Mouse (Mus musculus) mature B cell (primary cell): Measurements from ENCODE around the gene Eif4g1.

Source experiments
- in situ Hi-C: fragments of 300-500 bp; cut with MboI; formaldehyde crosslinking; loops from 2 replicates; pipeline ENCODE4 v1.14.3; 2019

Gene Eif4g1

DNA sequence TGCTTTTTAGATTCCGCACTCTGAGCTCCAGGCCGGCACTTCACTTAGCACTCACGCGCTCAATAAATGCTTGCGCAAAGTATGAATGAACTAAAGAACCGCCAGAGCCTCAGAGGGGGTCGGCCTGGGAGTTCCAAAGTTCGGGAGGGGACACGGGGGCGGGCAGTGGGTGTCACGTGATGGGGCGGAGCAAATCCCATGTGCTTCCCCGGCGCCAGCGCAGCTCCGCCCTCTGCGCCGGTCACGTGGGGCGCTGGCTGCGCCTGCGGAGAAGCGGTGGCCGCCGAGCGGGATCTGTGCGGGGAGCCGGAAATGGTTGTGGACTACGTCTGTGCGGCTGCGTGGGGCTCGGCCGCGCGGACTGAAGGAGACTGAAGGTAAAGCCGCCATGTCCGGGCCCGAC is 4.4 kb downstream of the Eif4g1 start:
- in situ Hi-C loops: no loop called here

DNA sequence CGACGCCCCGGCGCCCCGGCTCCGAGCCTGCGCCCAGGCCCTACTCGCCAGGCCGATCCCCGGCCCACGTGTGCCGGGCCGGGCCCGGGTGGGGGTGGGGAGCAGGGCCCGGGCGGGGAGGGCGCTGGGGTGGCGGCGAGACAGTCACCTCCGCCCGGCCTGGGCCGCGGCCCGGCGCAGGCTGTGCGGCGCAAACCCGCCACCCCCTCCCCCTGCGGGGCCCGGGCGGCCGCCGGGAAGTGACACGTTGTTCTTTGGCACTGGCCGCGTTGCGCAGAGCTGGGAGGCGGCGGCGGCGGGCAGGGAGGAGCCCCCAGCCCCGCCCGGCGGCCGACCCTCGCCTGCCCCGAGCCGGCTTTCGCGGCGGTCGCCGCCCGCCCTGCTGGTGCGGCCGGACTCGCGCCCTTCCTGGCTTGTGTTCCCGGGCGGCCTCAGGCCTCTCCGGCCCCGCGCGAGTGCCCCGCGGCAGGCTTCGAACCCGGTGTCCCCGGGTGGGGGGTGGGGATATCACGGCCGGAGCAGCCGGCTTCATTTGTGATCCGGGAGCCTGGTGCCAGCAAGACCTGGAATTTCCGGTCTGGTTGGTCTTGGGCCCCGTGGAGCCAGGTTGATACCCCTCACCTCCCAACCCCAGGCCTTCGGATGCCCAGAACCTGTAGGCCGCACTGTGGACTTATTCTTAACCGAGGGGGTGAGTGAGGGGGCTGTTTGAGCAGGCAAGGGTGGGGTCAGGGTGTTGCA is 5.0 kb downstream of the Eif4g1 start:
- in situ Hi-C loops: no loop called here

DNA sequence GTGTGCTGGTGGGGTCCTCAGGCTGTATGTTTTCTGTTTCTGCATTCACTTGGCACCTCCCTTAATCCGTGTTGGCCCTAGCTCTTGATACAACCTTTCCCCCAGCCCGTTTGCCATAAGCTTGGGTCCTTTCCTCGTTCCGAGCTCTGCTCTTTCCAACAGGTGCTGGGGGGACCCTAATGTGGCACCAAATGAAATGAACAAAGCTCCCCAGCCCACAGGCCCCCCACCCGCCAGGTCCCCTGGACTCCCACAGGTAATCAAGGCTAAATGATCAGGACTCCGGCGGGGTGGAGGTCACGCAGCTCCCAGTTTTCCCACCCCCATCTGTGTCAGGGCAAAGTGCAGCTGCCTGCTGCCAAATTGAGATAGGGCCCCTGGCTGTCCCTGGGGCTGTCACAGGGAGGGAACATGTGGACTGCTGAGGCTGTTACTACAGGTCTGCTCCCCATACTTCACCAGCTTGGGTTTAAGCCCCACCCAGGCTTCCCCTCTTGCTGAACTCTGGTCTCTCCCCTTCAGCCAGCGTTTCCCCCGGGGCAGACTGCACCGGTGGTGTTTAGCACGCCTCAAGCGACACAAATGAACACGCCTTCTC is 5.7 kb downstream of the Eif4g1 start:
- in situ Hi-C loops: no loop called here

DNA sequence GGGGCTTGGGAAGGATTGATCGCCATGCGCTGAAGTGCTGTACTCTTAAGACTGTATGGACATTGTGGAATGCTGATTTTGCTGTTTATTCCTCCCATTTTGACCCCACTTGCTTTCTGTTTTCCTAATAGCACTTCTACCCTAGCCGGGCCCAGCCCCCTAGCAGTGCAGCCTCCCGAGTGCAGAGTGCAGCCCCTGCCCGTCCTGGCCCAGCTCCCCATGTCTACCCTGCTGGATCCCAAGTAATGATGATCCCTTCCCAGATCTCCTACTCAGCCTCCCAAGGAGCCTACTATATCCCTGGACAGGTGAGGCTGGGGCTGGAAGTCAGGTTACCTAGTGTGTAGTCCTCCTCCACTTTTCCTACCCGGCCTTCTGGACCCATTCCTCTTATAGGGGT is 7.1 kb downstream of the Eif4g1 start:
- in situ Hi-C loops: no loop called here

DNA sequence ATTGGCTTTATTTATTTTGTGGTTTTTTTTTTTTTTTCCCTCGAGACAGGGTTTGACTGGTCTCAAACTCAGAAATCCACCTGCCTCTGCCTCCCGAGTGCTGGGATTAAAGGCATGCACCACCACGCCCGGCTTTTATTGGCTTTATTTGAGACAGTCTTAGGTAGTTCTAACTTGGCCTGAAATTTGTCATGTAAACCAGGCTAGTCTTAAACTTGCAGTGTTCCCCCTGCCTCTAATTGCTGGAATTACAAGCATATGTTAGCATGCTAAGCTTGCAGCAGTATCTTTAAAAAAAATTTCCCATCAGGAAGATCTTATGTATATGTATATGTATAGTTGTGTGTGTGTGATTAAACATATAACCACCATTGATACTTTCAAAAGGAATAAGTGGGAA is 8.6 kb downstream of the Eif4g1 start:
- in situ Hi-C loops: no loop called here

DNA sequence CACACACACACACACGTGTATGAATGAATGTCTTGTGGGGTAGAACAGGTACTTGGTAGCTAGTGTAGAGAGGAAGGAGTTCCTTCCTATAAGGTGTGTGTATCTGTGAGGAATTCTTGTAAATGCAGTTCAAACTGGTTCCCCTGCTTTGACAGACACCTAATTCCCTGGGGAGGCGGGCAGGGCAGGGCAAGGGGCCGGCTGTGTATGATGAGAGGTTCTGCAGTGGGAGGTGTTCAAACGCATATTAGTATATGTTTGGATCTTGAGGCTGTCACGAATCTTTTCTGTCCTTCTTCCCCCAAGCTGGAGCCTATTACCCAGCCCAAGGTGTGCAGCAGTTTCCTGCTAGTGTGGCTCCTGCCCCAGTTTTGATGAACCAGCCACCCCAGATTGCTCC is 9.3 kb downstream of the Eif4g1 start:
- in situ Hi-C loops: no loop called here

DNA sequence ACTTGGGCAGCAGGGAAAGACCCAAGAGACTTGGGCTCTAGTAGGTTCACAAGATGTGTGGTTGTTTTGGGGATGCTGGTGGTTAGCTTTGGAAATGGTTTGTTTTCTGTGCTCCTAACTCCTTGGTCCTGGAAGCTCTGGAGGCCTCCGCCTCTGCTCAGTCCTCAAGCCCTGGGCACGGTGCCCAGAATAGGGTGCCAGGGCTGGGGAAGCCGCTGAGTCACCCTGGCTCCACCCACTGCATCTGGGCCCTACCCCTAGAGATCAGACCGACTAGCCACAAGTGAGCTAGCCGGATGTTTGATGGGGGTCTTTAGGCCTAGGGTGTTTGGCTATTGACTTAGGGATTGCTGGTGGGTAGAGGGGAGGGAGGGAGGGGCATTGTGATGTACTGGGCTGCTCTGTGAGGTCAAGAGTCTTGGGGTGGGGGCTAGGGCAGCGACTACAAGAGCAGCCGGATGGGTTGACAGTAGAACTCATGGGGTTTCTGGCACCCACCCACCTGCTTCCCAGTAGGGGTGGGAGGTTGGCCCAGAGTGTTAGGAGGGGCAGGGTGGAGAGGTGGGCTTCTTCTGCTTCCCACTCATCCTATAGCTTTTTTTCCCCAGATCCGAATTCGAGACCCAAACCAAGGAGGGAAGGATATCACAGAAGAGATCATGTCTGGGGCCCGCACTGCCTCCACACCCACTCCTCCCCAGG is 10.0 kb downstream of the Eif4g1 start:
- in situ Hi-C loops: no loop called here

DNA sequence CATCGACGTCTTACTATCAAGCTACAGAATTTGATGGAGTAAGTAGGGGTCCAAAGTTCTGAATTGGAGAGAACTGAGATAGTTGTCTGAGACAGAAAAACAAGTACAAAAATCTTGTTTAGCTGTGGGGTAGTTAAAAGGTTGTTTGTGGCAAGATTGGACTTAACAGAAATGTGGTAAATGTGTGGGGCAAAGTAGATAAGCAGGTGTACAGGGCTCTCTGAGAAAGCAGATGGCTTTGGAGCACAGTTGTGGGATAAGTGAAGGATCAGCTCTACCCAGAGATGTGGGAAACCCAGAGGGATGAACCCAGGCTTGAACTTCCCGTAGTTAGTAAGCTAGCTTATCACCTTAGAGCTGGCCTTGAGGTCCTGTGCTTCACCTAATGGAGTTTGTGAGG is 22.7 kb downstream of the Eif4g1 start:
- in situ Hi-C loops: no loop called here

DNA sequence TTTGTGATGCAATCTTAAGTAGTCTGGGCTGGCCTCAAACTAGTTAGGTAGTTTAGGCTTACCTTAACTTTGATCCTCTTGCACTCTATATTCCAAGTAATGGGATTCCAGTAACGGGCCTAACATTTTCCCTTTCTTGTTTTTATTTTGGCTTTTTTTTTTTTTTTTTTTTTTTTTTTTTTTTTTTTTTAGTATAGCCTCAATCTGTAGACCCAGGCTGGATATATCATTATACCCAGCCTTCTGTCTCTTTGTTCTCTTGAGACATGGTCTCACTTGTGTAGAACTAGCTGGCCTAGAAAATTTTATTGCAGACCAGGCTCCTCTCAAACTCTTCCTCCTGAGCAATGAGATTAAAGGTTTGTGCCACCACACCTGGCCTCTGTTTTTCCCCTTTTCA is 23.5 kb downstream of the Eif4g1 start:
- in situ Hi-C loops: no loop called here

DNA sequence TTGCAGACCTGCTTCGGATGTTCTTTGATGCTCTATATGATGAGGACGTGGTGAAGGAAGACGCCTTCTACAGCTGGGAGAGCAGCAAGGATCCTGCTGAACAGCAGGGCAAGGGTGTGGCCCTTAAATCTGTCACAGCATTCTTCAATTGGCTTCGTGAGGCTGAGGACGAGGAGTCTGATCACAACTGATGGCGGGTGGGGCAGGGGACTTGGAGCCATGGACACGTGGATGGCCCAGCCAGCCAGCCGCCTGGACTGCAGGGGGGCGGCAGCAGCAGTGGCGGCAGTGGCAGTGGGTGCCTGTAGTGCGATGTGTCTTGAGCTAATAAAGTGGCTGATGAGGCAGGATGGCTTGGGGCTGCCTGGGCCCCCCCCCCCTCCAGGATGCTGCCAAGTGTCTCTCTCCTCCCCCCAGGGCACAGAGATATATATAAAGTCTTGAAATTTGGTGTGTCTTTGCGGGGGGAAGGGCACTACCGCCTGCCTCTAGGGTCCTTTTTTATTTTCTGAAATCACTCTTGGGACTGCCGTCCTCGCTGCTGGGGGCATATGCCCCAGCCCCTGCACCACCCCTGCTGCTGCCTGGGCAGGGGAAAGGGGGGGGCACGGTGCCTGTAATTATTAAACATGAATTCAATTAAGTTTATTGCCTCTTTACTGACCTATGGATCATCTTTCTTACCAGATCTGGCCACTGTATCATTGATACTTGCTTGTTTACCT is 24.3 kb downstream of the Eif4g1 start:
- in situ Hi-C loops: no loop called here

DNA sequence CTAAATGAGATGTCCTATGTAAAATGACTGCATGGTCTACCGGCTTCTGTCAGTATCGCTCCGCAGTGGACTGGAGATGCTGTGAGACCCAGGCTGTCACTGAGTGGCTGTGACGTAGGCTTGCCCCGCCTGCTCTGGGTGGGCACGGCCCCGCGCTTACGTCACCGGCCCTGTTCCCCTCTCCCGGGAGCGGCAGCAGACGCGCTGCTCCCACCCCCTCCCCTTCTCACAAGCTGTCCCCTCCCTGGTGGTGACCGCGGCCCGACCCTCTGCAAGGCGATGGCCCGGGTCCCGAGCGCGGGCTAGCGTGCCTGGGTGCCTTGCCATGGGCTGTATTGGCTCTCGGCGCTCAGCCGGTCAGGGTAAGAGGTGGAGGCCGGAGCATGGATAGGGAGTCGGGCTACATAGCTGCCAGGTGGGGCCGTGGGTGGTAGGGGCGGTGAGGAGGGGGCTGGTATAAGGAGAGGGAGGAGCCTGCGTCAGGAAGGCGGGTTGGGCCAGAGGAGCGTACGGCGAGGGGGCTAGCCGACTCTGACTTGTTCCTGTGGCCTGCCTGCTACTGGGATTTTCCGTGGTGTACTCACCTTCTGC is 25.1 kb downstream of the Eif4g1 start, which contains the start of gene Fam131a:
Gene Fam131a (plus strand): TSS at position 131 of the 591 bp plus-strand sequence.
- in situ Hi-C loops: no loop called here

DNA sequence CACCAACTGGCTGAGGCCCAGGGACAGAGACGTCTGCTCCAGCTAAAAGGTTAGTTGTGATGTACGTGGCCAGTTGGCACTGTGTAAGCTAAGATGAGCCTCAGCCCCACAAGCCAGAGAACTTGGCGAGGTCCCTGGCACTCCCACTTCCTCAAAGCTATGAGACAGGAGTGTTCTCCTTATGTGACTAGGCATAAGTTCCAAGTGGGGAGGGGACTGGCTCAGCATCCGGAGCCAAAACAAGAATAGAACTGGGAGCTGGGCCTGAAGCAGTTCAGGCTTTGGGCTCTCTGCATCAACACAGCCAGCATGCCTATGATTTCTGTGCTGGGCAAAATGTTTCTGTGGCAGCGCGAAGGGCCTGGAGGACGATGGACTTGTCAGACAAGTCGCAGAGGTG is 26.7 kb downstream of the Eif4g1 start:
- in situ Hi-C loops: no loop called here

DNA sequence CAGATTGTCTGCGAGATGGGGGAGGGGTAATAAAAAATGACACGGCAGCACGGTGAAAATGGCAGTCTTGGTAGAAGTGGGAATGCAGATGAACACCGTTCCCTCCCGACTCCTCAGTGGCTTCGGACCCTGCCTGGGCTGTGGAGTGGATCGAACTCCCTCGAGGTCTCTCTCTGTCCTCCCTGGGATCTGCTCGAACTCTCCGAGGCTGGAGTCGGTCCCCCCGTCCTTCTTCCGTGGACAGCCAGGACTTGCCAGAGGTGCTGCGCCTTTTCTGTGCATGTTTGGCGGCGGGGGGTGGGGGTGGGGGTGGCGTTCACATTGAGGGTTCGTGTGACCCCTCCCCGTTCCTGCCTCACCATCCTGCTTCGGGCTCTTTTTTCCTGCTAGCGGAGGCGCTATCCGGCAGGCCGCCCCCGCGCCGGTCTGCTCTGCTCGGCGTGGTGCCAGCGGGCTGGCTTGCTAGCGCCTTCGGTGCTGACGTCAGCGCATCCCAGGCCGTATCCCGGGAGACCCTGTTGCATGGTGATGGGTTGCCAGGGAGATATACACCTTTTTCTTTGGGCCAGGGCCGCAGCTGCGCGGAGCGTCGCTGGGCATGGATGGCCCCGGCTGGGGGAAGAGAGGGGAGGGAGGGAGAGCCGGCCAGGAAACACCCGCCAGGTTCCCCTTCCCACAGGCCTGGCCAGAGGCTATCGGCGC is 27.7 kb downstream of the Eif4g1 start:
- in situ Hi-C loops: no loop called here

DNA sequence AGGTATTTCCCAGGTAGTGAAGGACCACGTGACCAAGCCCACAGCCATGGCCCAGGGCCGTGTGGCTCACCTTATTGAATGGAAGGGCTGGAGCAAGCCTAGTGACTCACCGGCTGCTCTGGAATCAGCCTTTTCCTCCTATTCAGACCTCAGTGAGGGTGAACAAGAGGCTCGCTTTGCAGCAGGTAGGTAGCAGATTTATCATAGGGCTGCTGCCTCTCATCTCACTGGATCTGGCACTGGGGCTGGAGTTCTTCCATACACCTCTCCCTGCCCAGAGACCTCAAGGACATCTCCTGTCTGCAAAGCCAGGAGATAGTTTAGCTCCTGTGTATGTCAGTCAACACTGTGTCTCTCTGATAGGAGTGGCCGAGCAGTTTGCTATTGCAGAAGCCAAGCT is 31.2 kb downstream of the Eif4g1 start:
- in situ Hi-C loops: no loop called here

DNA sequence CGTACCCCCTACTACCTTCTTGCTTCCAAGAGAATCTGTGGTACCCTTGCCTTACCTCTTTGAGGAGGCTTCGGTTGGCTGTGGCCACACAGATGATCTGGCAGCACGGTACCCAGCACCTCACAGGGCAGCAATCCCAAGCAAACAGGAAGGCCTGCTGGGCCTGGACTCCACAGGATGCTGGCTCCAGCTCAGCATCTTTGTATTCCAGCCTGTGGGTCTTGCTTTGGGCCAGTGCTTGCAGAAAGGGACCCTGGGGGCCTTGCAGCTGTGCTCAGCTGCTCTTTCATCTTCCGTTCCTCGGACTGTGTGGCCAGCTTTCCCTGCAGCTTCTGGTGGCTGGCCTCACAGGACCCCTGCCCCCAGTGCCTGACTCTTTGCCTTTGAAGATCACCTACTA is 31.9 kb downstream of the Eif4g1 start:
- in situ Hi-C loops: no loop called here

DNA sequence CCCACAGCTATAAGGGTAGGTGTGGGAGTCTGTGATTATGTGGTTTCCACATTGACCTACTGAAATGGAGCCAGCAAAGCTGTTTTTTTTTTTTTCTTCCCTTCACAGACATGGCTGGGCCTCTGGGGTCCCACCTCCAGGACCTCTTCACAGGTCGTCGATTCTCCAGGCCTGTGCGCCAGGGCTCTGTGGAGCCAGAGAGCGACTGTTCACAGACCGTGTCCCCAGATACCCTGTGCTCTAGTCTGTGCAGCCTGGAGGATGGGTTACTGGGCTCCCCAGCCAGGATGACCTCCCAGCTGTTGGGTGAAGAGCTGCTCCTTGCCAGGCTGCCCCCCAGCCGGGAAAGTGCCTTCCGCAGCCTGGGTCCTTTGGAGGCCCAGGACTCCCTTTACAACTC is 33.2 kb downstream of the Eif4g1 start:
- in situ Hi-C loops: no loop called here

DNA sequence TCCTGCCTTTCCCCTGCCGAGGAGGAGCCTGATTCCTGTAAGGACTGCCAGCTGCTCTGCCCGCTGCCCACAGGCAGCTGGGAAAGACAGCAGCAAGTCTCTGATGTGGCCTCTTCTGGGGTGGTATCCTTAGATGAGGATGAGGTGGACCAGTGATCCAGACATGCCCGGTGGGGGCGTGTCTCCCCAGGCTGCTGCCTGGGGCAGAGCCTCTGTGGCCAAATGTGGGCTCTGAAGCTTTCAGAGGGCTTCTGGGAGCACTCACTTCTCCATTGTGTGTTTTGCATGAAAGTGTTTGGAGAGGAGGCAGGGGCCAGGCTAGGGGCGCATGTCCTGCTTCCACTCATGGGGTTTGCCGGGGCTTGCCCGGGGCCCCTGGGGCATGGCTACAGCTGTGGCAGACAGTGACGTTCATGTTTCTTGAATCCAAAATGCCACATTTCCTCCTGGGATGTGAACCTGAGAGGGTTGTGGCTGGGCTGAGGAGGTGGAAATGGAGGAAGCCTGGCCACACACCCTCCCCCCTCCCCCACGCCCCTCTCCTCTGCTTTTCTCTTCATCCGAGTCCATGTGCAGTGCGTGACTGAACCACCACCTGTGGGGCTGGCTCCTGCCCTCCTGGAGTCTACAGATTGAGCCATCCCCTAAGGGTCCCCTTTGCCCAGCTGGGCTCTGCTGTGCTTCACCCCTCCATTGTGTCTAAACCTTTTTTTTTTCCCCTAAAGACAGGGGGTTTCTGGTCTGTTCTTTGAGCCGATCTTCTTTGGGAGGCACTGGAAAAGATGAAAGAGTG is 33.8 kb downstream of the Eif4g1 start:
- in situ Hi-C loops: no loop called here

DNA sequence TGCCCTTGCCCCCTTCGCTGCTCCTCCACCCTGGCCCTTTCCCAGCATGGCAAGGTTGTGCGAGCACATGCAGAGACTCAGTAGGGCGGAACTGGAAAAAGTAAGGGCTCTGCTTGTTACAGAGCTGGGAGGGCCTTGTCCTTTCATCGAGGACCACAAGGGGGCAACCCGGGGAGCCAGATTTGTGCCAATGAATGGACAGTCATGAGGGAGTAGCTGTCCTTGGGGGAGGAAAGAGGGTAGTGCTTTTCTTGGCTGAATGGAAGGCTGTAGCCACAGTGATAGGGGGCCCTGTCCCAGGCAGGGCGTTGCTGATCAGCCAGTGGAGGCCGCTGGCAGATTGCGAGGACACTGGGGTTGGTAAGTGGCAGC is 34.4 kb downstream of the Eif4g1 start:
- in situ Hi-C loops: no loop called here

DNA sequence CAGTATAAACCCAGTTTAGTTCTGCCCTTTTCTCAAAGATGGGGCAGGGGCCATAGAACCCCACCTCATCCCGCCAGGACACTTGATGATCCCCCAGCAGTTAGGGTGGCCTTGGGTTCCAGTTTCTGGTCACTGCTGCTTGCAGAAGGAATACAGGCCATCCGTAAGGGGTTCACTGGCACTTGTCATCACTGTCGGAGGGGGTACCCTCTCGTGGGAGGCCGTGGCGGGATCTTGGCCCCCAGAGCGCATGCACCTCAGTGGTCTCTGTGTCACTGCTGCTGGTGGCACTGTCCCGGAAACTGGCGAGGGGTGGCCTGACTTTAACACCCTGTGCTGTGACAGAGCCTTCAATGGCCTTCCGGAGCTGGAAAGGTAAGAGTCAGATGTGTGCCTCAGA is 35.0 kb downstream of the Eif4g1 start:
- in situ Hi-C loops: no loop called here

DNA sequence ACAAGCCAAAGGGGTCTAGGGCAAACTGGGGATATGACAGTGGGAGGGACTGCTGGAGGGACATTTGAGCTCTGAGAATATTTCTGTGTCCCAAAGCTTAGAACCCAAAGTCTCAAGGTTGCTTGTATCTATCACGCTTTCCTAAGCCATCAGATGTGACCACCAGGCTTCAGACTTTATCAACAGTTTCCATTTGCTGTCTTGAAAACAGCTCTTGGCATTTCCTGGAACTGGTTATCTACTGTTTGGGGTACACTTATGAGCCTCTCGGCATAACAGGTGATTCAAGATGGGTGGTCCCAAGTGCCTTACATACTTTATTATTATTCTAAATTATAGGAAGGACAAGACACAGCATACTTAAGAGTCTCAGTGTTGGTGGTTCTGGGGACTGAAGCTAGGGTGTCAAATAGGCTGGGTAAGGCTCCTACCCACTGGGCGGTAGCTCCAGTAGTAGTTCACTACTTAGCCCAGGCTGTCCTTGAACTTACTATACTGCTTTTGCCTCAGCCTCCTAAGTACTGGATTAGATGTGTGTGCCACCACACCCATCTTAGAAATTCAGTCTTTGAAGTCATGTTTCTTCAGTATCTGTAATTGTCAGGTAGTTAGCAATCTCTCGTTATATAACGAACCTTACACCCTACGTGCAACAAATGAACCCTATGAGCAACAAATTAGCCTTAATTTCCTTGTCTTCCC is 35.7 kb downstream of the Eif4g1 start:
- in situ Hi-C loops: no loop called here
